Mouse (Mus musculus) MEL (cell line): ENCODE measurements around the gene Gm17535.
"Not testable (repeated sequence)": the region's sequence is repeated elsewhere in the genome, so short reads cannot be mapped to it uniquely, and the experiment has no call there.

Source experiments
- CTCF ChIP-seq, 3 experiments: IDR thresholded peaks in 2 of 3; conservative IDR thresholded peaks in 1 of 3; 2 replicates each; pipeline ENCODE4 v1.5.1; 2011 to 2012; ENCODE audit warnings: low read length in 3 of 3, low read depth in 2 of 3, mild to moderate bottlenecking in 2 of 3, improper control_type of control experiment in 1 of 3, inconsistent platforms in 1 of 3, mixed read lengths in 1 of 3, moderate library complexity in 1 of 3; ENCODE audit not compliant: control insufficient read depth in 1 of 3, insufficient read depth in 1 of 3, poor library complexity in 1 of 3, severe bottlenecking in 1 of 3
- E2F4 ChIP-seq: IDR thresholded peaks from 2 replicates; pipeline ENCODE4 v1.6.1; 2011; ENCODE audit warnings: low read depth, low read length, improper control_type of control experiment, borderline replicate concordance
- GABPA ChIP-seq: IDR thresholded peaks from 2 replicates; pipeline ENCODE4 v1.6.1; 2012; ENCODE audit warnings: low read depth, mild to moderate bottlenecking, inconsistent platforms, low read length, improper control_type of control experiment, moderate library complexity
- GATA1 ChIP-seq: IDR thresholded peaks from 2 replicates; pipeline ENCODE4 v1.6.1; 2011; ENCODE audit warnings: low read depth, low read length, improper control_type of control experiment
- MAX ChIP-seq: IDR thresholded peaks from 2 replicates; pipeline ENCODE4 v1.6.1; 2011; ENCODE audit warnings: low read length, improper control_type of control experiment
- MEF2A ChIP-seq: IDR thresholded peaks from 2 replicates; pipeline ENCODE4 v1.6.1; 2014; ENCODE audit warnings: low read depth, mild to moderate bottlenecking, inconsistent platforms, low read length, improper control_type of control experiment; ENCODE audit not compliant: poor library complexity, insufficient replicate concordance, severe bottlenecking; ENCODE audit errors: extremely low read depth
- POLR2A ChIP-seq, 2 experiments: IDR thresholded peaks; 2 replicates each; pipeline ENCODE4 v1.6.1; 2011 to 2012; ENCODE audit warnings: low read length in 2 of 2, mild to moderate bottlenecking in 2 of 2, control low read depth in 1 of 2, improper control_type of control experiment in 1 of 2, low read depth in 1 of 2, moderate library complexity in 1 of 2; ENCODE audit not compliant: control insufficient read depth in 1 of 2, insufficient read depth in 1 of 2, poor library complexity in 1 of 2
- RAD21 ChIP-seq: IDR thresholded peaks from 2 replicates; pipeline ENCODE4 v1.6.1; 2011; ENCODE audit warnings: mild to moderate bottlenecking, low read depth, low read length, improper control_type of control experiment
- TAL1 ChIP-seq: IDR thresholded peaks from 2 replicates; pipeline ENCODE4 v1.6.1; 2012; ENCODE audit warnings: mild to moderate bottlenecking, inconsistent platforms, low read length, moderate library complexity, mixed read lengths

DNA sequence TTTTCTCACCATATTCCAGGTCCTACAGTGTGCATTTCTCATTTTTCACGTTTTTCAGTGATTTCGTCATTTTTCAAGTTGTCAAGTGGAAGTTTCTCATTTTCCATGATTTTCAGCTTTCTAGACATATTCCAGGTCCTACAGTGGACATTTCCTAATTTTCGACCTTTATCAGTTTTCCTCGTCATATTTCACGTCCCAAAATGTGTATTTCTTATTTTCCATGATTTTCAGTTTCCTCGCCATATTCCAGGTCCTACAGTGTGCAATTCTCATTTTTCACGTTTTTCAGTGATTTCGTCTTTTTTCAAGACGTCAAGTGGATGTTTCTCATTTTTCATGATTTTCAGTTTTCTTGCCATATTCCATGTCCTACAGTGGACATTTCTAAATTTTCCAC, 7.2 kb upstream of the Gm17535 start:
- TF ChIP-seq E2F4; RAD21; TAL1; MAX; GATA1; GABPA; POLR2A (IDR thresholded peaks at IDR 0.05; ENCODE audit: control insufficient read depth in 1 of 2, insufficient read depth in 1 of 2, low read depth in 1 of 2, low read length in 2 of 2, poor library complexity in 1 of 2); MEF2A: not testable (repeated sequence)
- 0 out of 6 replicates have a peak, but pooled peaks of 1 of the 3 experiments have one; percentile 10 for TF ChIP-seq CTCF (IDR thresholded peaks at IDR 0.05 in 2 of 3, conservative IDR thresholded peaks at IDR 0.05 in 1 of 3; ENCODE audit: control insufficient read depth in 1 of 3, insufficient read depth in 1 of 3, low read depth in 2 of 3, low read length in 3 of 3, poor library complexity in 1 of 3, severe bottlenecking in 1 of 3)
